Mouse (Mus musculus) c-Kit-positive CD71-positive TER-119-negative erythroid progenitor cells, embryonic 14.5 days (primary cell): ENCODE results near the gene Thap8.

ENCODE experiments used
- DNase-seq: peaks from one replicate; pipeline ENCODE4 v3.0.0-alpha.2; 2013; ENCODE audit warnings: low read depth

The Thap8 gene

GRCm38 (mm10) chr7:30318142-30318541 lies 38.2 kb downstream of the Thap8 start:
- DNase-seq = no peak

- DNase-seq = no peak
Measured at GRCm38 (mm10) chr7:30320946-30321345, 41.1 kb downstream of the Thap8 start.

GRCm38 (mm10) chr7:30321539-30322284 lies 41.8 kb downstream of the Thap8 start, which contains the start of gene E130208F15Rik:
Gene E130208F15Rik, plus strand, starts transcription at chr7:30321740.
- DNase-seq = peak; percentile 86

GRCm38 (mm10) chr7:30322285-30322667 lies 42.4 kb downstream of the Thap8 start:
- peak; percentile 90 for DNase-seq

GRCm38 (mm10) chr7:30322865-30323264 lies 43.0 kb downstream of the Thap8 start:
- DNase-seq = peak; percentile 54

- no peak for DNase-seq
Measured at GRCm38 (mm10) chr7:30323795-30324194, 43.9 kb downstream of the Thap8 start, which contains the start of gene Sdhaf1. Gene Sdhaf1, minus strand, starts transcription at chr7:30323895.

GRCm38 (mm10) chr7:30324300-30324944 lies 44.5 kb downstream of the Thap8 start:
- DNase-seq = no peak

- peak; percentile 56 for DNase-seq
Measured at GRCm38 (mm10) chr7:30325364-30325763, 45.5 kb downstream of the Thap8 start.

GRCm38 (mm10) chr7:30326427-30326826 lies 46.5 kb downstream of the Thap8 start:
- DNase-seq = no peak

- no peak for DNase-seq
Measured at GRCm38 (mm10) chr7:30327140-30327539, 47.2 kb downstream of the Thap8 start.

GRCm38 (mm10) chr7:30328379-30328778 lies 48.5 kb downstream of the Thap8 start:
- no peak for DNase-seq

- DNase-seq = peak; percentile 70
Measured at GRCm38 (mm10) chr7:30331887-30332286, 52.0 kb downstream of the Thap8 start.

GRCm38 (mm10) chr7:30332622-30333259 lies 52.8 kb downstream of the Thap8 start:
- no peak for DNase-seq

- no peak for DNase-seq
Measured at GRCm38 (mm10) chr7:30333436-30333835, 53.5 kb downstream of the Thap8 start.

GRCm38 (mm10) chr7:30334563-30334962 lies 54.7 kb downstream of the Thap8 start:
- DNase-seq = no peak

- no peak for DNase-seq
Measured at GRCm38 (mm10) chr7:30335688-30336087, 55.8 kb downstream of the Thap8 start.

- DNase-seq = peak; percentile 63
Measured at GRCm38 (mm10) chr7:30336384-30336783, 56.5 kb downstream of the Thap8 start.

- DNase-seq = no peak
Measured at GRCm38 (mm10) chr7:30339432-30340109, 59.7 kb downstream of the Thap8 start.
